Mouse (Mus musculus): ENCODE measurements around the gene Smim8. TPM values are rescaled to one million over a fixed set of nuclear protein-coding genes. Genes with fewer than 3 reads are reported as not detected.

The Smim8 gene
- total RNA-seq (2021), result 10 to 100 TPM; 20.4 to 21.0 TPM
- long read RNA-seq, experiment 1, transcript Smim8-201 (3 exons, 786 nt), result major isoform, 6 of 12 reads
- long read RNA-seq, experiment 1, partial matches to known transcripts, result 3 of 12 reads
- long read RNA-seq, experiment 1, other reads (novel, unspliced or antisense), result 0 of 12 reads
- long read RNA-seq, experiment 2, partial matches to known transcripts, result 1 of 4 reads
- long read RNA-seq, experiment 2, other reads (novel, unspliced or antisense), result 0 of 4 reads

- intact Hi-C loops (cut with DNase I), result loop anchor here (1.0 to 10.0 kb wide), 4 partner anchors 91 to 447 kb away; partner anchors contain the start of genes C9orf72, Slc35a1 and Zfp292
- peak; percentile 88 to 91 for DNase-seq (ENCODE audit: extremely low spot score in 1 of 2, low spot score in 2 of 2)
- H3K4me3 ChIP-seq, result peak within 1 kb of the TSS; percentile 57
- peak within 1 kb of the TSS; percentile 87 for H3K27ac ChIP-seq
- peak; percentile 96 for TF ChIP-seq CTCF (IDR thresholded peaks at IDR 0.05)
Observed at GRCm38 (mm10) chr4:34777677-34778527, at the start of gene Smim8. Gene Smim8, minus strand, starts transcription at chr4:34778423.

GRCm38 (mm10) chr4:34823901-34824300 lies 45.7 kb upstream of the Smim8 start:
- no peak for DNase-seq (ENCODE audit: extremely low spot score in 1 of 2, low spot score in 2 of 2)
- intact Hi-C loops (cut with DNase I), result loop anchor here (5.0 kb wide), 1 partner anchor 58 kb away; the partner anchor contains the start of gene Zfp292
- no peak for TF ChIP-seq CTCF (IDR thresholded peaks at IDR 0.05)
- no peak overlapping the region for H3K27ac ChIP-seq
- H3K4me3 ChIP-seq, result no peak overlapping the region

- H3K27ac ChIP-seq, result no peak overlapping the region
- no peak overlapping the region for H3K4me3 ChIP-seq
- intact Hi-C loops (cut with DNase I), result loop anchor here (5.0 kb wide), 1 partner anchor 62 kb away; the partner anchor contains the start of gene Zfp292
- TF ChIP-seq CTCF (IDR thresholded peaks at IDR 0.05), result no peak
- DNase-seq (ENCODE audit: extremely low spot score in 1 of 2, low spot score in 2 of 2), result no peak
Observed at GRCm38 (mm10) chr4:34819904-34820303, 41.7 kb upstream of the Smim8 start.

- TF ChIP-seq CTCF (IDR thresholded peaks at IDR 0.05), result no peak
- H3K4me3 ChIP-seq, result no peak overlapping the region
- H3K27ac ChIP-seq, result no peak overlapping the region
- no peak for DNase-seq (ENCODE audit: extremely low spot score in 1 of 2, low spot score in 2 of 2)
- intact Hi-C loops (cut with DNase I), result no loop called here
Observed at GRCm38 (mm10) chr4:34801166-34802034, 23.2 kb upstream of the Smim8 start.

- no peak for DNase-seq (ENCODE audit: extremely low spot score in 1 of 2, low spot score in 2 of 2)
- Histone ChIP-seq H3K27ac (no peak overlapping the region), H3K4me3 (no peak overlapping the region)
- intact Hi-C loops (cut with DNase I), result no loop called here
- no peak for TF ChIP-seq CTCF (IDR thresholded peaks at IDR 0.05)
Observed at GRCm38 (mm10) chr4:34798005-34798404, 19.8 kb upstream of the Smim8 start.

GRCm38 (mm10) chr4:34797294-34797983 lies 19.2 kb upstream of the Smim8 start:
- Histone ChIP-seq H3K4me3 (no peak overlapping the region), H3K27ac (no peak overlapping the region)
- intact Hi-C loops (cut with DNase I), result no loop called here
- no peak for DNase-seq (ENCODE audit: extremely low spot score in 1 of 2, low spot score in 2 of 2)
- TF ChIP-seq CTCF (IDR thresholded peaks at IDR 0.05), result no peak

- intact Hi-C loops (cut with DNase I), result no loop called here
- H3K27ac ChIP-seq, result no peak overlapping the region
- TF ChIP-seq CTCF (IDR thresholded peaks at IDR 0.05), result no peak
- no peak overlapping the region for H3K4me3 ChIP-seq
- no peak for DNase-seq (ENCODE audit: extremely low spot score in 1 of 2, low spot score in 2 of 2)
Observed at GRCm38 (mm10) chr4:34796294-34796693, 18.1 kb upstream of the Smim8 start.

GRCm38 (mm10) chr4:34786476-34786875 lies 8.3 kb upstream of the Smim8 start:
- DNase-seq (ENCODE audit: extremely low spot score in 1 of 2, low spot score in 2 of 2), result no peak
- no peak overlapping the region for H3K4me3 ChIP-seq
- intact Hi-C loops (cut with DNase I), result no loop called here
- H3K27ac ChIP-seq, result no peak overlapping the region
- TF ChIP-seq CTCF (IDR thresholded peaks at IDR 0.05), result no peak

- no peak for TF ChIP-seq CTCF (IDR thresholded peaks at IDR 0.05)
- intact Hi-C loops (cut with DNase I), result no loop called here
- DNase-seq (ENCODE audit: extremely low spot score in 1 of 2, low spot score in 2 of 2), result no peak
- no peak overlapping the region for H3K27ac ChIP-seq
- no peak overlapping the region for H3K4me3 ChIP-seq
Observed at GRCm38 (mm10) chr4:34785646-34786045, 7.4 kb upstream of the Smim8 start.

- no peak overlapping the region for H3K4me3 ChIP-seq
- TF ChIP-seq CTCF (IDR thresholded peaks at IDR 0.05), result peak; percentile 46
- H3K27ac ChIP-seq, result no peak overlapping the region
- DNase-seq (ENCODE audit: extremely low spot score in 1 of 2, low spot score in 2 of 2), result no peak
- intact Hi-C loops (cut with DNase I), result no loop called here
Observed at GRCm38 (mm10) chr4:34784865-34785264, 6.6 kb upstream of the Smim8 start.

GRCm38 (mm10) chr4:34782730-34783129 lies 4.5 kb upstream of the Smim8 start:
- no peak overlapping the region for H3K27ac ChIP-seq
- peak; percentile 33 for TF ChIP-seq CTCF (IDR thresholded peaks at IDR 0.05)
- no peak overlapping the region for H3K4me3 ChIP-seq
- no peak for DNase-seq (ENCODE audit: extremely low spot score in 1 of 2, low spot score in 2 of 2)
- intact Hi-C loops (cut with DNase I), result no loop called here
